Mouse (Mus musculus) adrenal gland, adult 18-20 months (tissue): ENCODE measurements around the gene Tacr2. TPM values are rescaled to one million over a fixed set of nuclear protein-coding genes. Genes with fewer than 3 reads are reported as not detected.

Experiments used
- DNase-seq, 2 experiments: peaks; one replicate each; pipeline ENCODE4 v3.0.0; 2021 to 2022; ENCODE audit warnings: low spot score in 2 of 2
- total RNA-seq, 2 experiments: library from RNA; stranded (reverse); gene quantifications; 1 replicate in 1 of 2; 2 replicates in 1 of 2; pipeline ENCODE4 v1.2.3; 2021

Gene Tacr2
- total RNA-seq, 2 experiments from 2014 or later: 13.0 to 50.3 TPM

DNA sequence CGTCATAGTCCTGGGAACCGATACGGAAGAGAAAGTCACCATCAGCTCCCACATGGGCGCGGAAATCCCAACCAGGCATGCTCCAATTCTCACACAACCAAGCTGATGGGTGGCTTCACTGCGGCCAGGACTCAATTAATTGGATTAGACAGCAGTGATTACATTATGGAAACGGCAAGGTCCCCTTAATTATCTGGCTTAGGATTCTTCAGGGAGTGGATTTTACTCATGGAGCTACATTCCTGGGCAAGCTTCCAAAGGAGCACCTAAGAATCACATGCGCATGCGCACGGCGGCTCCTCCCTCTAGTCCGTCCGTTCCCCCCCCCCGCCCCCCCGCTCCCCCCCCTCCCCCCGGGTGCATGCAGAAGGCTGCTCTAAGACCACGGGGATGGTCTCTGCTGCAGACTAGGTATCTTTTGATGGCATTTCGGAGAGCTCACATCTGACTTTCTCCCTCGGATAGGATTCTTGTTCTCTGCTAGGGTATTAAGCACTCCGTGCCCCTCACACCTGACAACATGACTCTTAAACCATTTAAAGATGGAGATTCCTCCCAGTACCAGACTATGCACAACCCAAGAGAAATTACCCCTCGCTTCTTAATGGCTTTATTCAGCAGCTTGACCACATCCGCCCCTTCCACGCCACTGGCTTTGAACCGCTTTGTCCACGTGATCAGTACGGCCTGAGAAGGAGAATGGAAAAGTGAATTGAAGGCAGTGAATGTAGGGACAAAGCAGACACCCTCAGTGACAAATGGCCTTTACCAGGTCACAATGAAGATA, 44.0 kb downstream of the Tacr2 start:
- DNase-seq: no peak

GRCm38 (mm10) chr10:62300006-62300827, 48.0 kb downstream of the Tacr2 start:
- peak; percentile 43 to 48 for DNase-seq

DNA sequence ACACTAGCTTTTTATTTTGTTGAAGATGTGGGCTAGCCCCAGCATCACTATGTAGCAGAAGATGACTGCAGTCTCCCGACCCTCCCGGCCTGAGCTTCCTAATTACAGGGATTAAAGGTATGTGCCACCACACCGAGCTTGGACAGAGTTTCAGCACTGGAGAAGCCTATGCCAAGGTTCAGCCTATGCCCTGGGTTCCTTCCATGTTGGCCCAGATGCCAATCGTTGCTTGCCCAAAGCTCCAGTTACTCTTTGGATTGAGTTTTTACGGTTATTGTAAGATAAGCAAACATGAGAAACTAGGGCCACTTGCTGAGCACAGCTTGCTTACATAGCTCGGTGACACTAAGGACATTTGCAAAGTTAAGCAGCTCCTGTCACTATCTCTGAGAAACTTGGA, 52.9 kb downstream of the Tacr2 start:
- DNase-seq: no peak

- no peak for DNase-seq
Measured at GRCm38 (mm10) chr10:62306483-62306882, 54.2 kb downstream of the Tacr2 start.

GRCm38 (mm10) chr10:62308896-62309491, 56.8 kb downstream of the Tacr2 start:
- DNase-seq: no peak

- DNase-seq: no peak
Measured at GRCm38 (mm10) chr10:62309593-62309992, 57.4 kb downstream of the Tacr2 start.

- DNase-seq: no peak
Measured at GRCm38 (mm10) chr10:62310259-62311039, 58.2 kb downstream of the Tacr2 start.

DNA sequence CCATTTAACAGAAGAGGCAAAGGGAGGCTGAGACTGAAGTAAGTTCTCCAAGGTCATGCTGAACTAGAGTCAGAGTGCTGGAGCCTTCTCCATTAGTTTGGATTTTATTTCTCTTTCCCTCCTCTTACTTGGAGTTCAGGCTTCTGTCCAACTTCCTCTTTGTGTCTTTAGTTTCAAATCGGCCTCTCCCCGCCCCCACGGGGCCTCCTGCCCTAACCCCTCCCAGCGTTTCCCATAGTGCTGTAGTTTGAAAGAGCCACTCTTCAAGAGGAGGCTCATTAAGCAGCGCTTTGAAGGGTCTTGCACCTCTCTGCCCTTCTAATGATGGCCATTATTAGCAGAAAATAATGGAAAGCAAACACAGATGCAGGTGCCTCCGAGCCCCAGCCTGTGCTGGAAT, 59.2 kb downstream of the Tacr2 start:
- no peak for DNase-seq

GRCm38 (mm10) chr10:62313140-62313539, 60.9 kb downstream of the Tacr2 start:
- no peak for DNase-seq

DNA sequence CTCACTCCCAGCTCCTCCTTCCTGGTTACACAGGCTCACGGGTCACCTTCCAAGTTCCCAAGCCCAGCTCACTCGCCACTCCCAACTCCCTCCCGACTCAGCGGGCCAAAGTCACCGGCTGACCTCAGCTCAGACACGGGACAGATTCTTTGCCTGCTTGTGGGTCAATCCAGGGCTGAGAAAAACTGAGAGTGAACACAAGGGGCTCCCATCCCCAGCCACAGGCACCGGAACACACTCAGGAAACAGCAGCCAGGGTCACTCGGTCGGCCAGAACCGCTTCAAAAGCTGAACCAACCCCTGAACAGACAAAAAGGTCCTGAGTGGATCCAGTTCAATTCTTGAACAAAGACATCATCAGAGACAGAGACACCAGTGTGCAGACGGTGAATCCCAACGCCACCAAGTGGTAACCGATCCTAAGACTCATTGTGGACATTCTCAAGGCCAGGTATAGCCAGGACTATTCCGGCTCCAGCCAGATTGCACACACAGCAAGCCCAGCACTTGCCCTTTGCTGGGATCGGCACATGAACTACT, 61.7 kb downstream of the Tacr2 start:
- DNase-seq: peak in 1 of 2 experiments; percentile 19

Other genes starting within 250 kb of the Tacr2 start
- gene Neurog3, start 119.3 kb upstream of the Tacr2 start, total RNA-seq: not detected
- gene Fam241b, start 108.5 kb upstream of the Tacr2 start, total RNA-seq: 1 to 10 TPM; 3.9 to 4.0 TPM
- 10 to 100 TPM; 17.9 to 18.9 TPM for gene Tspan15, start 21.2 kb upstream of the Tacr2 start, total RNA-seq
- gene Hk1, start 127.5 kb downstream of the Tacr2 start, total RNA-seq: 10 to 100 TPM; 26.2 to 30.2 TPM
- not detected for gene Hkdc1, start 170.1 kb downstream of the Tacr2 start, total RNA-seq
- under 1 TPM; 0.16 to 0.60 TPM for gene 4930507D05Rik, start 197.1 kb downstream of the Tacr2 start, total RNA-seq
- gene Supv3l1, start 197.3 kb downstream of the Tacr2 start, total RNA-seq: 10 to 100 TPM; 32.4 to 33.5 TPM
- gene Vps26a, start 234.4 kb downstream of the Tacr2 start, total RNA-seq: 10 to 100 TPM; 49.2 to 54.3 TPM